Mouse (Mus musculus): Measurements from ENCODE around the gene Cant1. TPM values are rescaled to one million over a fixed set of nuclear protein-coding genes. Genes with fewer than 3 reads are reported as not detected.

The Cant1 gene
- polyA plus RNA-seq, 1 experiment from 2014 or later: 28.2 TPM

- no peak overlapping the region for H3K4me2 ChIP-seq
- peaks cover 57% of the 10 kb centered on the region for H3K36me3 ChIP-seq
- no peak overlapping the region for H3K27ac ChIP-seq (replicated peaks)
- H3K4me1 ChIP-seq (replicated peaks): peaks cover 27% of the 10 kb centered on the region
- WGBS: 84% methylated on average over 4 of the region's 4 CpGs
- H3K4me3 ChIP-seq: no peak overlapping the region
- no peaks in the 10 kb centered on the region for H3K9me3 ChIP-seq
- no peak overlapping the region for H3K9ac ChIP-seq
- no peaks in the 10 kb centered on the region for H3K27me3 ChIP-seq
- ATAC-seq (ENCODE audit: low read depth): no peak
These were observed 5.8 kb downstream of the Cant1 start for GRCm38 (mm10) chr11:118413055-118413454.

GRCm38 (mm10) chr11:118412601-118413000, 6.3 kb downstream of the Cant1 start:
- H3K9me3 ChIP-seq: no peaks in the 10 kb centered on the region
- no peaks in the 10 kb centered on the region for H3K27me3 ChIP-seq
- H3K27ac ChIP-seq (replicated peaks): no peak overlapping the region
- no peak overlapping the region for H3K4me3 ChIP-seq
- H3K4me1 ChIP-seq (replicated peaks): peaks cover 22% of the 10 kb centered on the region
- peaks cover 62% of the 10 kb centered on the region for H3K36me3 ChIP-seq
- no peak overlapping the region for H3K9ac ChIP-seq
- ATAC-seq (ENCODE audit: low read depth): no peak
- WGBS: 94% methylated on average over 2 of the region's 2 CpGs
- H3K4me2 ChIP-seq: no peak overlapping the region

GRCm38 (mm10) chr11:118411271-118411670, 7.6 kb downstream of the Cant1 start:
- Histone ChIP-seq H3K9ac (no peak overlapping the region), H3K4me1 (replicated peaks) (peaks cover 10% of the 10 kb centered on the region; the same call in 1 of the 2 replicates), H3K27ac (replicated peaks) (no peak overlapping the region), H3K27me3 (no peaks in the 10 kb centered on the region), H3K9me3 (no peaks in the 10 kb centered on the region), H3K36me3 (peaks cover 75% of the 10 kb centered on the region), H3K4me2 (no peak overlapping the region), H3K4me3 (no peak overlapping the region)
- ATAC-seq (ENCODE audit: low read depth): no peak
- 94% methylated on average over 8 of the region's 8 CpGs for WGBS

- H3K27me3 ChIP-seq: no peaks in the 10 kb centered on the region
- 92% methylated on average over 10 of the region's 10 CpGs for WGBS
- no peaks in the 10 kb centered on the region for H3K9me3 ChIP-seq
- H3K4me3 ChIP-seq: no peak overlapping the region
- peaks cover 77% of the 10 kb centered on the region for H3K36me3 ChIP-seq
- no peak overlapping the region for H3K27ac ChIP-seq (replicated peaks)
- no peak overlapping the region for H3K9ac ChIP-seq
- ATAC-seq (ENCODE audit: low read depth): no peak
- 0 out of 2 replicates have a peak, but pooled peaks cover 2% of the 10 kb centered on the region for H3K4me1 ChIP-seq (replicated peaks)
- no peak overlapping the region for H3K4me2 ChIP-seq
These were observed 8.4 kb downstream of the Cant1 start for GRCm38 (mm10) chr11:118410479-118410878.

- WGBS: 56% methylated on average over 1 of the region's 1 CpGs
- Histone ChIP-seq H3K27me3 (no peaks in the 10 kb centered on the region), H3K27ac (replicated peaks) (no peak overlapping the region), H3K4me3 (no peak overlapping the region), H3K36me3 (peaks cover 80% of the 10 kb centered on the region), H3K4me2 (no peak overlapping the region), H3K9me3 (no peaks in the 10 kb centered on the region), H3K4me1 (replicated peaks) (no peaks in the 10 kb centered on the region), H3K9ac (no peak overlapping the region)
- ATAC-seq (ENCODE audit: low read depth): no peak
These were observed 8.8 kb downstream of the Cant1 start for GRCm38 (mm10) chr11:118410073-118410444.

- no peak for ATAC-seq (ENCODE audit: low read depth)
- Histone ChIP-seq H3K4me1 (replicated peaks) (no peaks in the 10 kb centered on the region; the same call in 1 of the 2 replicates), H3K4me3 (no peak overlapping the region), H3K9ac (no peak overlapping the region), H3K4me2 (no peak overlapping the region), H3K27me3 (no peaks in the 10 kb centered on the region), H3K9me3 (no peaks in the 10 kb centered on the region), H3K36me3 (peaks cover 77% of the 10 kb centered on the region), H3K27ac (replicated peaks) (no peak overlapping the region)
- 70% methylated on average over 12 of the region's 12 CpGs for WGBS
These were observed 9.5 kb downstream of the Cant1 start for GRCm38 (mm10) chr11:118409106-118410072.

GRCm38 (mm10) chr11:118408051-118408740, 10.7 kb downstream of the Cant1 start:
- Histone ChIP-seq H3K4me3 (no peak overlapping the region), H3K4me2 (no peak overlapping the region), H3K36me3 (peaks cover 72% of the 10 kb centered on the region), H3K27me3 (no peaks in the 10 kb centered on the region), H3K4me1 (replicated peaks) (no peaks in the 10 kb centered on the region; the same call in 1 of the 2 replicates), H3K9me3 (no peaks in the 10 kb centered on the region), H3K9ac (no peak overlapping the region), H3K27ac (replicated peaks) (no peak overlapping the region)
- no peak for ATAC-seq (ENCODE audit: low read depth)
- whole genome bisulfite sequencing: 88% methylated on average over 18 of the region's 18 CpGs

- Histone ChIP-seq H3K9me3 (no peaks in the 10 kb centered on the region), H3K9ac (no peak overlapping the region), H3K4me3 (no peak overlapping the region), H3K4me1 (replicated peaks) (no peaks in the 10 kb centered on the region; the same call in 1 of the 2 replicates), H3K27ac (replicated peaks) (no peak overlapping the region), H3K27me3 (no peaks in the 10 kb centered on the region), H3K4me2 (no peak overlapping the region), H3K36me3 (peaks cover 72% of the 10 kb centered on the region)
- WGBS: 85% methylated on average over 23 of the region's 23 CpGs
- ATAC-seq (ENCODE audit: low read depth): no peak
These were observed 11.5 kb downstream of the Cant1 start for GRCm38 (mm10) chr11:118407318-118407910.

GRCm38 (mm10) chr11:118406521-118406920, 12.4 kb downstream of the Cant1 start:
- H3K36me3 ChIP-seq: peaks cover 63% of the 10 kb centered on the region
- 0 out of 2 replicates have a peak overlapping the region, but pooled peaks have one; percentile 19 for H3K27ac ChIP-seq (replicated peaks)
- H3K4me3 ChIP-seq: no peak overlapping the region
- ATAC-seq (ENCODE audit: low read depth): no peak
- H3K4me2 ChIP-seq: no peak overlapping the region
- no peaks in the 10 kb centered on the region for H3K9me3 ChIP-seq
- no peak overlapping the region for H3K9ac ChIP-seq
- H3K27me3 ChIP-seq: no peaks in the 10 kb centered on the region
- H3K4me1 ChIP-seq (replicated peaks): peaks cover 3% of the 10 kb centered on the region; the same call in 1 of the 2 replicates
- WGBS: 91% methylated on average over 5 of the region's 5 CpGs

- Histone ChIP-seq H3K36me3 (peaks cover 51% of the 10 kb centered on the region), H3K4me2 (no peak overlapping the region), H3K4me3 (no peak overlapping the region), H3K9ac (no peak overlapping the region), H3K4me1 (replicated peaks) (peaks cover 15% of the 10 kb centered on the region), H3K9me3 (no peaks in the 10 kb centered on the region), H3K27ac (replicated peaks) (no peak overlapping the region), H3K27me3 (no peaks in the 10 kb centered on the region)
- ATAC-seq (ENCODE audit: low read depth): no peak
- 95% methylated on average over 8 of the region's 8 CpGs for WGBS
These were observed 13.6 kb downstream of the Cant1 start for GRCm38 (mm10) chr11:118405311-118405710.

GRCm38 (mm10) chr11:118403951-118404899, 14.7 kb downstream of the Cant1 start:
- H3K36me3 ChIP-seq: peaks cover 42% of the 10 kb centered on the region
- no peak for ATAC-seq (ENCODE audit: low read depth)
- no peak overlapping the region for H3K4me3 ChIP-seq
- H3K9me3 ChIP-seq: no peaks in the 10 kb centered on the region
- H3K27me3 ChIP-seq: no peaks in the 10 kb centered on the region
- WGBS: 79% methylated on average over 6 of the region's 6 CpGs
- H3K4me1 ChIP-seq (replicated peaks): peaks cover 16% of the 10 kb centered on the region
- no peak overlapping the region for H3K9ac ChIP-seq
- H3K4me2 ChIP-seq: no peak overlapping the region
- H3K27ac ChIP-seq (replicated peaks): no peak overlapping the region

All from neural tube, embryonic 13.5 days (tissue).